Mouse (Mus musculus): ENCODE measurements around the gene Draxin.

Gene Draxin

DNA sequence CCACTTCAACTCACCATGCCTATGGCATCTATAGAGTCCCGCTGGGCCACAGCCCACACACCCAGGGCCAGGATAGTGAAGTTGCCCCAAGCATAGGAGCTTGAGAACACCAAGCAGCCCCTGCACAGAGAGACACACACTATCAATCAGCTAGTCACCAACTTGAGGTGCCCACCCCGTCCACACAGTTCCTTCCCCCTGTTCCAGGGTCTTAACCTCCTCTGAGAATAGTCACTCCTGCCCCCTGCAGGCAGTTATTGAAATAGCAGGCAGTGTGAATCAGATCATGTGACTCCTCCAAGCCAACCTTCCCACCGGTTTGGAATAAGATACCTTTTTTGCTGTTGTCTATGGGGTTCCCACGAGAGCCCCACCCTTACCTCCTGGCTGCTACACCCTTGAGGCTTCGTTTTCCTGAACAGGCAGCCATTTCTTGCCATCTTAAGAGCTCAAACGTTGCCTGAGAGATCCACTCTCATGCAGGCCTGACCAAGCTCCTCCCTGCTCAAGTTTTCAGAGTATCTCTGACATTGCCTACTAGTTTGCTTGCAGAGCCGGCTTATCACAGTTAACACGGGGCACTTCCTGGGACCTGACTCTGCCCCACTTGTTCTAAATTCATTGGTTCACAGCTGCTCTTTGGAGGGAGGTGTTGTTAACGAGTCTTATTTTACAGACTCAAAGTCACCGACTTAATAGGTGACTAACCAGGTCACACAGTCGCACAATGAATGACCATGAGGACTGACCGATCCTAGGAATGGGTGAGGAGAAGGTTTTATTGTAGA lies 48.0 kb downstream of the Draxin start:
- peak; percentile 63 to 83 for DNase-seq

DNA sequence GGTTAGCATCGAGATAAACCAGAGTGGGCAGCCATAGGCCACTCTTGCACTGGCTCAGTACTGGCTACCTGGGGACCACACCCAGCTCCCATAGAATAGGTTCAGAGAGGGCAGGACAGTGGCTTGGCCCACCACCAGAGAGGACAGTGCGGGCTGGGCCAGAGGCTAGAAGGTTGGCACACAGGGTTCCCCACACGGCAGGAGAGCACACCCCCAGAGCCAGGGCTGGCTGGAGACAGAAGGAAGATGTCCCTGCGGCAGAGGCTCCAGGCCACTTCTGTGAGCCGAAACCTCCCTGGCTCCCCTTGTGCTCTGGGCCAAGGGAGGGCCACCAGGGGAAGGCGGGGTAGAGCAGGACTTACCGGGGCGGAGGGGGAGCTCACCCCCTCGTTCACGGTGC lies 49.3 kb downstream of the Draxin start:
- DNase-seq, result no peak

DNA sequence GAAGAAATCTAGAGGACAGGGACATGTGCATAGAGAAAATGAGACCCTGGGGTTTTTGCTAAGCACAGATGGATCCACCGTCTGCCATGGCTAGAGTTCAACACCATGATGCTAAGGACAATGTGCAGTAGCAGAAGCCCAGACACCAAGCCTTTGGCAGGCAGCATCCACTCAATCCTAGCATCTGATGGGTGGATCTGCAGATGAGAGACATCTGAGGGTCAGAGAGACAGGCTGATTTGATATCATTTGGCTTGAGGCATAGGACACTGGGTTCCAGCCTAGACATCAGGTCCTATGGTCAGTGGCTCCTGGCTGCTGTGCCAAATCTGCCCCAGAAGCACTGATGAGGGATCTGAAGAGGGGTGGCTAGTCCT lies 49.9 kb downstream of the Draxin start:
- DNase-seq, result no peak

DNA sequence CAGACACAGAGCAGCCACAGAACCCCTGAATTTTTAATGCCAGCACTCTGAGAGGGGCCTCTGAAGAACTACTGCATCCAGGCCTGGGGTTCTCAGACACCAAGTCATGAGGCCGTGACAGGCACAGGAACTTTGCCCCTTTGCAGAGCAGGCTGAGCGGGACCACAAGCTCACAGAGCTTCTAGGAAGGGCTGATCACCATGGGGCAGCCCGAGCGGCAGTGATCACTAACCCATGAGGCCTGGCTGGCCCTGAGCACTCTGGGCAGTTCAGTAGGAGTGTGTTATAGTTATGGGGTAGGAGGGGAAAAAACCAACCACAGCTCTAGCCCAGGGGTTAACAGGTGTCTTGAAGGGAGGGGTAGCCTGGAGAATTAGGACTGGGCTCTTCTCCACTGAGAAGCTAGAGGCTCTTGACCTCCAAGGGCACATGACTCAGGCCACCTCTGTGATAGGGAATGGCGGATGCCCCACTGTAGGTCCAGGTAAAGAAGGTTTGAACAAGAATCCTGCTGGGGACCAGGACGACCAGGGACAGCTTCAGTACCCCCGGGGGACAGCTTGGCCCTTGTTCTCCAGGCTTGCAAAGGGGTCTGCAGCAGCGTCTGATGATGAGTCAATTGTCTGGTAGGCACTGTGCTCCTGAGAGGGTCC lies 50.4 kb downstream of the Draxin start:
- peak; percentile 74 for DNase-seq

DNA sequence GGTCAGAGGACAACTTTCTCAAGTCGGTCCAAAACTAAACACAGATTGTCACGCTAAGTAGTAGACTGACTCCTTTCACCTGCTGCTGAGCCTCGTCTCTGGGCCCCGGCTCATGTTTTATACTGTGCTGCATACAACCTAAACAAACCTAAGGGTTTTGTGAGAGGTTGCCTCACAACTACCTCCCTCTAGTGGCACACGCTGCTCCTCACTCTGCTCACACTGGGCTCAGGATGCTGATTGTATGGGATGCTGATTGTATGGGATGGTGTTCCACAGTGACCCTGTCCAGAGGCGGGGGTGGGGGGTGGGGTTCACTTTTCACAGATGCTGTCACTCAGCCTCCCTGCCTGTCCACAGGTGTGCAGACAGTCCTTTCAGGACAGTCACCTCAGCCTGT lies 51.3 kb downstream of the Draxin start:
- DNase-seq, result no peak

DNA sequence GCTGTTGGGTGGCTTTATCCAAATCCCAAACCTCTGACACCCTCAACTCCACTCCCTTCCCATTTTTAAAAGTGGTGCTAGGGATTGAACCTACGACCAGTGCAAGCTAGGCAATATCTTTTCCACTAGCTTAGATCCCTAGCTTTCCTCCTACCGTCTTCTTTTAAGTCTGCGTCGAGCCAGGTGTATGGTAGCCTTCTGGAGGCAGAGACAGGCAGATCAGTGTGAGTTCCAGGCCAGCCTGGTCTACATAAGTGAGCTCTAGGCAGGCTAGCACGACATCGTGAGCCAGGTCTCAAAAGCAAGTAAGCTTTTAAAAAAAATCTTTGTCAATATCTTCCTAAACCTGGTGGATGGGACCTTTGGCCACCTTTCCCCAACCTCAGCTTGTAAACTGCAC lies 54.6 kb downstream of the Draxin start:
- DNase-seq, result no peak

DNA sequence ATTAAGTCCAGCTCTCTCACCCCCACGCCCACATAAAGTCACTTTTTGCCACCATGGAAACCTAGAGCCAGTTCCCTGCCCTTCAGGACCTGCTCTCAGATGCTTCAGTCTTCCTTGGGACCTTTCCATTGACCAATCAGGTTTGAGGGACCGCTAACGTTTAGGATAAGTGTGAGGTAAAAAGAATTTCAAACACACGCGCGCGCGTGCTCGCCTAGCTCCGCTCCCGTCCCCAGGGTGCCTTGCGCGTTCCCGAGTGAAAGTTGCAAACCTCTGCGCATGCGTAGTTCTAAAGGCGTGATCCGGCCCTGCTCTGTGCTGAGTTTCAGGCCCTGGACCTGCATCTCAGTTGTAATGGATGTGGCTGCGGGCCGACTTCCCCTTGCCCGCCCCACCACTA lies 55.2 kb downstream of the Draxin start:
- peak; percentile 77 to 84 for DNase-seq

DNA sequence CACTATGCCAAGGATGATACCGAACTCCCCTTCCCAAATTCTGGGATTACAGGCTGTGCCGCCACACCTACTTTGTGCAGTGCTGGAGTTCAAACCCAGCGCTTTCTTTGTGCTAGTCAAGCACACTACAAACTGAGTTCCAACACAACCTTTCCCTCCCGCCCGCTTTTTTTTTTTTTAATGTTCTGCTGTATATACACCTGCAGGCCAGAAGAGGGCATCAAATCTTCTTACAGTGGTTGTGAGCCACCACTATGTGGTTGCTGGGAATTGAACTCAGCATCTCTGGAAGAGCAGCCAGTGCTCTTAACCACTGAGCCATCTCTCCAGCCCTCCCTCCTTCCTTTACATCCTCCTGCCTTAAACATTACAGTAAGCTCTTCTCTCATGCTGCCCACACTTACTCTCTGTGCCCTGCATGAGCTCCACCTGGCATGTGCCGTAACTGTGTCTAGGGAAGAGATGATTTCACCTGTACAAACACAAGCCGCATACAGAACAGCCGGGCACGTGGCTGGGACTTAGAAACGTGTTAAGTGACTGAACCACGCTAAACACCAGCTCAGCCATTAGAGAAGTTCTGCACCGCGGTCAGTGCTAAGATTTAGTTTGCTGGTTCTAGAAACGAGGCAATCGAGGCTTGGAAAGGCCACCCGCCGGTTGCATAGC lies 55.8 kb downstream of the Draxin start:
- DNase-seq, result no peak

DNA sequence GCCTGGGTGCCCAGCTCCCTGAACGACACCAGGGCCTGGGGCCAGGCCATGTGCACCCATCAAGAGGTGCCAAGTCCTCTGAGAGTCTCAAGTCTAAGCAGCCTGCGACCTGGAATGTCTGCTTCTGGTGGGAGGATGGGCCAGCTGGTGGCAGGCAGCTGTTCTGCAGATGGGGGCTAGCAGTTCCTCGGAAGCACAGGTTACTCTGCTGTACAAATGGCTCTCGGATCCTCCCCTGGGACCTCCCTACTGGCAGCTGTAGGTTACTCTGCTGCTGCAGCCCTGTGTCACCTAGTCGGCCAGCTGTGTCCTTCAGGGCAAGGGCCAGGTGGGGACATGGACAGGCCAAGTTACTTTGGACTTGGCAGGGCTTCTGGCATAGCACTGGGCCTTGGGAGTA lies 59.0 kb downstream of the Draxin start:
- peak; percentile 53 to 67 for DNase-seq

DNA sequence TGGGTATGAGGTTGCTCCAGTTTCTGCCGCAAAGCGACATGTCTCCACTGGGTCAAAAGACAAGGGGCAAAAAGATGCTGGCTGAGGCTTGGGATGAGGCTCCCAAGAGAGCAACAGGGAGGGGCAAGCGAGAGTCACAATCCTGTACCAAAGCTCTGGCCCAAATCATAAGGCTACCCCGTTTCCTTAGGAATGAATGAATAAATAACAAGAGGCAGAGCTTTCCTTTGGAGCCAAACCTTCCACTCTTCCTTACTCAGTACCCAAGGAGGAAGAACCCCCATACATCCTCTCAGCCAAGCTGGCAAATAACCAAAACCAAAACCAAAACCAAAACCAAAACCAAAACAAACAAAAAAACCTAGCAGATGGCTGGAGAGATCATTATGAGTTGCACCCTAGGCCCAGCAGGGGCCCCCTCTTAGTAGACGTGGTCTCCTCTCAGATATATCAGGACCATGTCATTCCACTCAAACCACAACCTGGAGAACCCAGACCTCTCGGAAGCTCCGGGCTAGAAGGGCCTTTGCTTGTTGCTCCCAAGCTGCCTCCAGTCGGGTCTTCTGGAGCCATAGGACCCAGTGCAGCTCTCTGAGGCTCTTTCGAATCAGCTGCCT lies 60.8 kb downstream of the Draxin start:
- peak in 1 of 2 experiments; percentile 4 for DNase-seq

DNA sequence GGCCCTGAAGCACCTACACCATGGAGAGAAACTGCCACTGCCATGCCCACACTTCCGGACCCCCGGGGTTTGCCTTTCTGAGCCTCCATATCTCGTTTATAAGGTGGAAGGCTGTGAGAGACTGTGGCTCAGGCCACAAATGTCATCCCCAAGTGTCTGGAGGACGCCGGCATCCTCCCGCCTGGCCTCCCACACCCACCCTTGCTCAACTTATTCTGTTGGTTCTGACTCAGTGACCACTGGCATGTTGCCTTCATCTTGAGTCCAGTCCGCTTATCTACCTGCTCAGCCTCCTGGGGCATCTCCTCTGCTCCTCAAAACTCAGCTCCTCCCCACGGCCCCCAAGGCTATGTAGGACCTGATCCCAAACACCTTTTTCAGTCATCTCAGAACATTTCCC lies 63.2 kb downstream of the Draxin start:
- no peak for DNase-seq

DNA sequence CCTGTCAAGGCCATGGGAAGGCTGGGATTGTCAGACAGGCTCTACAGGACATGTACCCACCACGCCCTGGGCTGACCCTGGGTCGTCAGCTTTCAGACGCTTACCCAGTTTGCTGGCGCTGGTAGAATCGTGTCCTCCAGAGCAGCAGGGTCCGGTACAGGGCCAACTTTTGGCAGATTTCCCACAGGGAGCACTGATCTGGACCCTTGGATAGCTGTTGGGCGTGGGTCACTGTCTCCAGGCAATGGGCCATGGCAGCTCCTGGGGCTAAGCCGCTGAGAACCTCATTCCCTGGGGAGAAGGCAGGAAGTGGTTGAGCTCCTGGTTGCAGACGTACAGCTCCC lies 64.1 kb downstream of the Draxin start:
- peak; percentile 83 to 90 for DNase-seq

DNA sequence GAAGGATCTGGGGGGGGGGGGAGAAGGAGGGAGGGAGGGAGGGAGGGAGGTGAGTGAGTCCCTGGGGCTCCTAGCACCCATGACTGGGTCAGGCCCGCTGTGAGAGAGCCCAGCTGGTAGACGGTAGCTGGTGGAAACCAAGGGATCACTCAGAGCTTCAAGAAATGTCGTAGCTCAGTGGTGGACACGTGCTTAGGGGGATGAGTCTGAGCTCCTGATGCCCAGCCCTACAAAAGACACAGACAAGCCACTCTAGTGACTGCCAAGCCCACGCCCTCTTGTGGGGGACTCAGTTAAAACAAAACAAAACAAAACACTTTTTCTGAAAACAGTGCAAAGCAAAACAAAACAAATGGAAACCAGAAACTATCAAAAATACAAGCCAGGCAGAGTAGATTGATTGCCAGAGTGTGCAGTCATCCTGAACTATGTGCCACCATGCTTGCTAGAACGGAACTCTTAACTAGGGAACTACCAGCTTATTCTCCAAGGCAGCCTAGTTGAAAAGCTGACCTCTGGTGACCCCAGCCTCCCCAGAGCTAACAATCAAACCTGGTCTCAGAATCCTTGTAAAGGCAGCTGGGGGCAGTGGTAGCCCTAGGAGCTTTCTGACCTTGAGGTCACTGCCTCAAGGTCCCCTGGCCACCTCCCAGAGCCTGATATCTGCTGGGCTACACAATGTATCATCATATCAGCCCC lies 64.6 kb downstream of the Draxin start:
- DNase-seq, result peak; percentile 41 to 64

DNA sequence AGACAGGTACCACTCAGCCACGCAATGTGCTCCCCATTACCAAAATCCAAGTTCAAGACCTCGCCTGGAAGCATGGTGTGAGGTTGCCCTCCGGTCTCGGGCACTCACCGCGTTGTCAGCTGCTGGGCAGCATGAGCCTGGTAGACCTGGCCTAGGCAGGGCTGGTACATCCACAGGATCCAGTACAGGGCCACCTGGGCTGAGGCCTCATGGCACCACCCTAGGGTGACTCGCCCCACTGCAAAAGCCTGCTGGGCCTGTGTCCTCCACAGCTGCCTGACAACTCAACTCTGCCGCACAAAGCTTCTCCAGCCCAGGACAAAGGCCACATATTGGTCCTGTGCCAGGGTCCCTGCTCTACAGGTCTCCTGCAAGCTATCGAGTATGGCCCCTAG lies 69.4 kb downstream of the Draxin start:
- DNase-seq, result no peak

DNA sequence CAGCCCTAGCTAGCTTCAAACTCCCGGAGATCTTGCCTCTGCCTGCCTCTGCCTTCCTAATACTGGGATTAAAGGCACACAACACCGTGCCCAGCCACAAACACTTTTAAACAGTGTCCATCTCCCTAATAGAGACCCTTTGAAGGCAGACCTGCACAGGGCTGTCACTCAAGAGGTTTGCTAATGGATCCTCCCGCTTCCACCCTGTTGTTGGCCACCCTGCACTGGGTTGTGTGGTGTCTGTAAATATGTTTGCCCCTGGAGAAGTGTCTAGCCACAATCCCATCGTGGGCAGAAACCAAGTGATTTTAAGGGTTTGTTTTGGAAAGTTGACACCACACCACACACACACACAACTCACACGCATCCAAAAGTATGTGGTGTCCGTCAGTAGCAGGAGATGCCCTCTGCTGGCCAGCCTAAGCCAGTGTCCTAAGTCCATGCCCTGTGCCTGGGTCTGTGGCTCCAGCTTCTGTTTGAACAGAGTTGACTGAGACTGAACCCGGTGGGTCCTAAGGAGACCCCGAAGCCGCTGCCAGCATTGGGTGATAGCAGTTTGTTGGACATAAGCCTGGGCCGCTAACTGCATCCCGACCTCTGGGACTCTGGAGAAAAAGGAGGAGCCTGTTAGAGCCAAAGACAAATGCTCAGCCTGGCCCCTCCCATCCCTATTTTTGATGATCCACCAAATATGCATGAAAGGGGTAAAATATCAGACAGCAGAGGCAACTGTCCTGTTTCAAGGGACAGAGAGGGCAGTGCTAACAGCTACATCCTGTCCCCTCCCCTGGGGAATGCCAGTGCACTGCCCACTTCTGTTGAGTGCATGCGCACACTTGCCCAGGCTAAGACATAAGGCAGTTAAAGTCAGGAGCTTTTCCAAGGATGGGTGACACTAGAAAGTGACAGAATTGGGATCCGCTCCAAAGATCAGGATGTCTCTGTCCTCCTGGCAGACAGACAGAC lies 70.1 kb downstream of the Draxin start:
- peak; percentile 56 to 75 for DNase-seq

DNA sequence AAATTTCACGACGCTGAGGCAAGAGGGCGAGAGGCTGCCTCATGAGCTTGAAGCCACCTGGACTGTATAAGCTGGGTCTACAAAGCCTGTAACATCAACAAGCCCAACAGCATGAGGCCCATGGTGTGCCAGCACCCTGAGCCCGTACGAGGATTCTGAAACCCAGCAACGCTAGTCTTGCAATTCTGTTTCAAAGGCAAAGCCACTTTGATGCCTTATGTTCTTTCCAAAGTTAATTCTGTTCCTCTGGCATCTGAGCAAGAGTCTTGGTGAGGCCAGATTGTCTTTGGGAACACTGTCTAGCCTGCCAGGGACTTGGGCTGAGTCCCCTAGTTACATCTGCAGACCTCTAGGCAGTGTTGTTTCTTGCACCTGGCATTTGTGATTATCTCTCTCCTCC lies 71.5 kb downstream of the Draxin start:
- DNase-seq, result no peak

DNA sequence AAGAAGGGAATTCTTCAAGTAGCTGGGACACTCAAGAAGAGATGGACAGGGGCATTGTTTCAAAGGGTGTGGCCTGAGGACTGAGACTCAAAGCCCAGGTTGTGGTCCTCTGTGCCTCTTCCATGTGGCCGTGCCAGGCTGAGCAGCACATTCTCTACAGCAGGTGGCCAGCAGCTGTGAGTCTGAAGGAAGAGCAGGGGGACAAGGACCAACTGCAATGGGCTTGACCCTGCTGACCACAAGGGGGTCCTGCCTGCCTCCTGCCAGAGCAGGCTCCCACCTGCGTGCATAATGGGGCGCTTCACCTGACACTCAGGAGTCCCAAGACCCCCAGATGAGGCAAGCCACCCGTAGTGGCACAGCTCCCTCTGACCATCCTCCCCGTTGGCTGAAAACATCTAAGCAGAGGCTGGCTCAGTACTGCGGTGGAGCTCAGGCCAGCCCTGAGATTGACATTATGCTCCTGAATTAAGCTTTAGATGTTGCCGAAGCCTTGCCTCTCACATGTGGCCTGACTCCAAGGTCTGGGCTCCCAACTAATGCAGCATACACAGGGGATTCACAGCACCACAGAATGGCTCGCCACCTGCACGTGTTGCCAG lies 72.2 kb downstream of the Draxin start:
- no peak for DNase-seq

DNA sequence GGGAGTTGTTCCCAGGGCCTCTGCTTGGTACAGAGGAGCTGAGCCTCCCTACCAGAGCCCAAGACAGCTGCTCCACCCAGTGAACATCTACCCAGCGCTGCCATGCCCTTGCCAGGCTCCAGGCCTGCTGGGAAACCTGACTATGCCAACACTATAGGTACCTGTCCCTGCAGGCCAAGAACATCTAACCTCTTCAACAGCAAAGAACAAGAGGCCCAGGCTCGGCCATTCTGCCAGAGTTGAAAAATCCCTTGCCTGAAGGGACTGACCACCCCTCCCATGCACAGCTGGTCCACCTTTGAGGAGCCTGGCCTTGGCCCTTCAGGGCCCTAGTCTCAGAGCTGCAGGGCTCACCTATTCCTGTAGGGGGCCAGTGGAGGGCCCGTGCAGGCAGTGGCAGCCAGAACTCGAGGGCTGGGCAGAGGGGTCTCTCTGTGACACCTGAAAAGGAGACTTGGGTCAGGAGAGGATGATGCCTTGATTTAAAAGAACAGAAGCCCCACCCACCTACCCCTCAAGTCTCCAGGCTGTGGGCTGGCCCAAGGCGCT lies 72.8 kb downstream of the Draxin start:
- DNase-seq, result no peak

DNA sequence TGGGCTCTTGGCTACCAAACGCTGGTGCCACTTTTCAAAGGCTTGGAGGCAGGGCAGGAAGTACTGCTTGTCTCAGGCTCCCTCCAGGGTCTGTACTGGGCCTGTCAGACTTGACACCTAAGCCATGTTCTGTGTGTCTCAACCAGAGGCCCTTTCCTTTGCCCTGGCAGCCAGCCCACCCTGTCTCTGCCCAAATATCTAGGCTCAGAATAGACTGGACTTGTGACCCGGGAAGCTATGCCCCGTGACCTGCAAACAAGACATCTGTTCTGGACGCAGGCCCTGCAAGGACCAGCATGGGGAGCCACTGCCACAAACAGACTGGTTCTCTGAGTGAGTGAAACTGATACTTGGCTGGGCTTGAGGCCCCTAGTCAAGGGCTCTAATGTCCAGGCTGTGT lies 73.7 kb downstream of the Draxin start:
- DNase-seq, result peak; percentile 92

DNA sequence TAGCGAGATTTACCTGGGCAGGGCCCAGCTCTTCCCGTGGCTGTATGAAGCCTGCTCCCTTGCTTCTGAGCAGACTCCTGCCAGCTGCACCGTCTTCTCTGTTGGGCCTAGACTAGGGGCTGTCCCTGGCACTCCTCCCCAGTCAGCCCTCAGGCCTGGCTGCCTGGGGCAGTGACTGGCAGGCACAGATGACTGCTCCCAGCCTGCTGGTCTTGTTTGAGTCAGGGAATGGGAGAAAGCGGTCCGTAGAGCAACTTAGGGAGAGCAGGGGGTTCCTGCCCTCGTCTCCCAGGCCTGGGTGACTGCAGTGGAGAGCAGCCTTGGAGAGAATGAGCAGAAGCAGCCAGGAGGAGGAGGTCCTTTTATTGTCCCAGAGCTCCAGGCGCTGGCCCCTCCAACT lies 74.3 kb downstream of the Draxin start:
- peak; percentile 47 to 56 for DNase-seq
